Mouse (Mus musculus): ENCODE data around the gene Lipm.

Lipm gene

DNA sequence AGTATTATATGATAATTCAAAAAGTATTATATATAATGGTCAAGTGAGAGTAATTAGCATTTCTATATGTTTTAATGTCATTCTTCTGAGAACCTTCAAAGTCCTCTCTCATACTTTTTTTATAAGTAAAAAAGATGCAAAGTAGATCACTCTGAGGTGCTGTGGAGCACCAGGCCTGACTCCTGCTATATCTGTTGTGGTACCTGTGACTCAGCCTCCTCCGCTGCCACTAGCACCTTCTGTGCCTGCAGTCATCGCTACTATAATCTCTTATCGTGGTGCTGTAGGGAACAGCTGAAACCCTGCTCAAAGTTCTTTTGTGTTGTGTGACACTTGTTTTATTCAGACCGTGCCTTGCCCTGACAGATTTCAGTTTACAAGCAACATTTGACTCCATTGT lies 65.7 kb downstream of the Lipm start:
- peak; percentile 18 for DNase-seq

- DNase-seq: peak; percentile 61
Measured at GRCm38 (mm10) chr19:34167896-34168661, 67.3 kb downstream of the Lipm start.

DNA sequence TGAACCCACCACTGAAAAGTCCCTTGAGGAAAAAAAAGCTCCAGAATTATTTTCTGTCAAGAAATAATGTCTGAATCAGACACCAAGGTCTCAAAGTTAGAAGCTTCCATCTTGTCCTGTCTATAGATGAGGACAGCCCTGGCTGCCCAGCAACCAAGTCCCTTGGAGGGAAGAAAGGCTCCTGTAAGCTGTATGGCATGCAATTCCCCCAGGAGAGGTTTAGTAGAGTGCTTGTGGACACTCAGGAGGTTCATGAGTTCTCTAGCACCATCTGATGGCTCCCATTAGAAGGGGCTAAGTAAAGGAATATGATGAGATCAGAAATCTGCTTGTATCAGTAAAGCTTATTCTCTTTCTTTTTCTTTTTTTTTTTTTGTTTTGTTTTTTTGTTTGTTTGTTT lies 68.4 kb downstream of the Lipm start:
- DNase-seq: no peak

- no peak for DNase-seq
Measured at GRCm38 (mm10) chr19:34171167-34171566, 70.4 kb downstream of the Lipm start.

All from thymus, postnatal 14 days (tissue).